Mouse (Mus musculus) intestine, postnatal 0 days (tissue): ENCODE measurements around the gene Prmt2. TPM values are rescaled to one million over a fixed set of nuclear protein-coding genes. Genes with fewer than 3 reads are reported as not detected.

Source experiments
- ATAC-seq: fragments of 200-750 bp; cut with Nextera tagmentation; 2 replicates; pipeline ENCODE4 v1.8.0; 2017; ENCODE audit warnings: mild to moderate bottlenecking, moderate TSS enrichment, moderate library complexity
- H3K27ac ChIP-seq: fragments of 300-500 bp; sonication (generic); 2 replicates; pipeline ENCODE4 v1.5.1; 2014; ENCODE audit warnings: mild to moderate bottlenecking, low read depth, low read length, moderate library complexity
- H3K27me3 ChIP-seq: fragments of 300-500 bp; sonication (generic); replicated peaks from 2 replicates; pipeline ENCODE4 v1.6.1; 2014; ENCODE audit warnings: low read length, mixed read lengths; ENCODE audit not compliant: control insufficient read depth, insufficient read depth
- H3K36me3 ChIP-seq: fragments of 300-500 bp; sonication (generic); 2 replicates; pipeline ENCODE4 v1.6.1; 2014; ENCODE audit warnings: mild to moderate bottlenecking, moderate library complexity; ENCODE audit not compliant: control insufficient read depth, insufficient read depth
- H3K4me1 ChIP-seq: fragments of 300-500 bp; sonication (generic); replicated peaks from 2 replicates; pipeline ENCODE4 v1.6.1; 2014; ENCODE audit warnings: antibody characterized with exemption, low read length, mixed read lengths; ENCODE audit not compliant: control insufficient read depth, insufficient read depth
- H3K4me2 ChIP-seq: fragments of 300-500 bp; sonication (generic); replicated peaks from 2 replicates; pipeline ENCODE4 v1.6.1; 2014; ENCODE audit warnings: low read depth, mild to moderate bottlenecking, moderate library complexity
- H3K4me3 ChIP-seq: fragments of 300-500 bp; sonication (generic); 2 replicates; pipeline ENCODE4 v1.5.1; 2014; ENCODE audit warnings: low read depth, low read length
- H3K9ac ChIP-seq: fragments of 300-500 bp; sonication (generic); 2 replicates; pipeline ENCODE4 v1.6.1; 2014; ENCODE audit warnings: mild to moderate bottlenecking, low read depth, low read length
- H3K9me3 ChIP-seq: fragments of 300-500 bp; sonication (generic); 2 replicates; pipeline ENCODE4 v1.6.1; 2016; ENCODE audit warnings: mixed run types; ENCODE audit not compliant: control insufficient read depth
- CTCF ChIP-seq: sonication (generic); IDR thresholded peaks from 2 replicates; pipeline ENCODE4 v1.5.1; 2016; ENCODE audit warnings: low read depth, mild to moderate bottlenecking, control low read depth, antibody characterized with exemption, moderate library complexity
- WGBS: fragments of 180-500 bp; shearing (Covaris S2); extraction: QIAGEN DNeasy Blood & Tissue Kit; methylation state at CpG from one replicate; pipeline ENCODE4 v1.1.7; 2014; 5-methylcytosine and 5-hydroxymethylcytosine counted together
- polyA plus RNA-seq: library from polyadenylated mRNA; unstranded; fragments of >200 nt; fragmentation: Nextera tagmentation; extraction: Ambion mirVana; gene quantifications from 2 replicates; pipeline ENCODE4 v1.2.1, GENCODE M21; 2015

Prmt2 gene
- polyA plus RNA-seq, 1 experiment from 2014 or later: 23.9 TPM

GRCm38 (mm10) chr10:76239401-76239800 is 1.7 kb upstream of the Prmt2 start:
- no peak overlapping the region for H3K4me3 ChIP-seq
- no peak overlapping the region for H3K9ac ChIP-seq
- H3K4me1 ChIP-seq: no peaks in the 10 kb centered on the region
- no peak for TF ChIP-seq CTCF
- no peaks in the 10 kb centered on the region for H3K27me3 ChIP-seq
- no peak overlapping the region for H3K4me2 ChIP-seq
- ATAC-seq: no peak
- 66% methylated on average over 4 of the region's 4 CpGs for WGBS
- no peaks in the 10 kb centered on the region for H3K9me3 ChIP-seq
- peaks cover 7% of the 10 kb centered on the region; the same call in 1 of the 2 replicates for H3K36me3 ChIP-seq
- no peak overlapping the region for H3K27ac ChIP-seq

- WGBS: 74% methylated on average over 1 of the region's 1 CpGs
- Histone ChIP-seq H3K9me3 (no peaks in the 10 kb centered on the region), H3K36me3 (peaks cover 6% of the 10 kb centered on the region; the same call in 1 of the 2 replicates), H3K4me1 (no peaks in the 10 kb centered on the region), H3K27ac (no peak overlapping the region), H3K4me3 (no peak overlapping the region), H3K27me3 (no peaks in the 10 kb centered on the region), H3K4me2 (no peak overlapping the region), H3K9ac (no peak overlapping the region)
- no peak for ATAC-seq
- TF ChIP-seq CTCF: peak; percentile 64
Observed at GRCm38 (mm10) chr10:76229627-76230026, 8.0 kb downstream of the Prmt2 start.

GRCm38 (mm10) chr10:76225944-76226343 is 11.7 kb downstream of the Prmt2 start:
- no peaks in the 10 kb centered on the region for H3K9me3 ChIP-seq
- H3K4me2 ChIP-seq: no peak overlapping the region
- H3K4me1 ChIP-seq: no peaks in the 10 kb centered on the region
- no peak for ATAC-seq
- no peaks in the 10 kb centered on the region for H3K27me3 ChIP-seq
- no peak overlapping the region for H3K27ac ChIP-seq
- no peak for TF ChIP-seq CTCF
- peaks cover 32% of the 10 kb centered on the region for H3K36me3 ChIP-seq
- H3K4me3 ChIP-seq: no peak overlapping the region
- H3K9ac ChIP-seq: no peak overlapping the region
- 92% methylated on average over 11 of the region's 11 CpGs for WGBS

GRCm38 (mm10) chr10:76218240-76218639 is 19.4 kb downstream of the Prmt2 start:
- 68% methylated on average over 9 of the region's 9 CpGs for WGBS
- TF ChIP-seq CTCF: no peak
- Histone ChIP-seq H3K27ac (no peak overlapping the region), H3K9ac (no peak overlapping the region), H3K4me1 (no peaks in the 10 kb centered on the region), H3K36me3 (peaks cover 65% of the 10 kb centered on the region), H3K27me3 (no peaks in the 10 kb centered on the region), H3K9me3 (peaks cover 9% of the 10 kb centered on the region; the same call in 1 of the 2 replicates), H3K4me2 (no peak overlapping the region), H3K4me3 (no peak overlapping the region)
- no peak for ATAC-seq

GRCm38 (mm10) chr10:76217056-76217455 is 20.6 kb downstream of the Prmt2 start:
- Histone ChIP-seq H3K27ac (no peak overlapping the region), H3K4me2 (no peak overlapping the region), H3K27me3 (no peaks in the 10 kb centered on the region), H3K9ac (no peak overlapping the region), H3K4me3 (no peak overlapping the region), H3K9me3 (peaks cover 9% of the 10 kb centered on the region; the same call in 1 of the 2 replicates), H3K36me3 (peaks cover 55% of the 10 kb centered on the region), H3K4me1 (no peaks in the 10 kb centered on the region)
- no peak for ATAC-seq
- 97% methylated on average over 17 of the region's 17 CpGs for WGBS
- TF ChIP-seq CTCF: no peak

- no peak for ATAC-seq
- TF ChIP-seq CTCF: no peak
- no peak overlapping the region for H3K4me2 ChIP-seq
- H3K27me3 ChIP-seq: no peaks in the 10 kb centered on the region
- no peak overlapping the region for H3K27ac ChIP-seq
- no peak overlapping the region for H3K4me3 ChIP-seq
- H3K36me3 ChIP-seq: peaks cover 35% of the 10 kb centered on the region
- H3K9ac ChIP-seq: no peak overlapping the region
- 89% methylated on average over 4 of the region's 4 CpGs for WGBS
- peaks cover 9% of the 10 kb centered on the region; the same call in 1 of the 2 replicates for H3K9me3 ChIP-seq
- H3K4me1 ChIP-seq: no peaks in the 10 kb centered on the region
Observed at GRCm38 (mm10) chr10:76214161-76214560, 23.5 kb downstream of the Prmt2 start.

- H3K4me3 ChIP-seq: no peak overlapping the region
- H3K4me1 ChIP-seq: no peaks in the 10 kb centered on the region
- H3K9me3 ChIP-seq: peaks cover 9% of the 10 kb centered on the region; the same call in 1 of the 2 replicates
- H3K36me3 ChIP-seq: peaks cover 42% of the 10 kb centered on the region
- no peak overlapping the region for H3K4me2 ChIP-seq
- no peaks in the 10 kb centered on the region for H3K27me3 ChIP-seq
- WGBS: 92% methylated on average over 6 of the region's 6 CpGs
- TF ChIP-seq CTCF: no peak
- no peak for ATAC-seq
- H3K27ac ChIP-seq: no peak overlapping the region
- no peak overlapping the region for H3K9ac ChIP-seq
Observed at GRCm38 (mm10) chr10:76212121-76212520, 25.5 kb downstream of the Prmt2 start.
